Mouse (Mus musculus) CD4-positive helper T cell, adult 2 months (primary cell): ENCODE results near the gene Cdyl.

Experiments
- DNase-seq: peaks from one replicate; pipeline ENCODE4 v3.0.0-alpha.2; 2012; ENCODE audit warnings: low read depth, missing footprints, low spot score

Gene Cdyl

DNA sequence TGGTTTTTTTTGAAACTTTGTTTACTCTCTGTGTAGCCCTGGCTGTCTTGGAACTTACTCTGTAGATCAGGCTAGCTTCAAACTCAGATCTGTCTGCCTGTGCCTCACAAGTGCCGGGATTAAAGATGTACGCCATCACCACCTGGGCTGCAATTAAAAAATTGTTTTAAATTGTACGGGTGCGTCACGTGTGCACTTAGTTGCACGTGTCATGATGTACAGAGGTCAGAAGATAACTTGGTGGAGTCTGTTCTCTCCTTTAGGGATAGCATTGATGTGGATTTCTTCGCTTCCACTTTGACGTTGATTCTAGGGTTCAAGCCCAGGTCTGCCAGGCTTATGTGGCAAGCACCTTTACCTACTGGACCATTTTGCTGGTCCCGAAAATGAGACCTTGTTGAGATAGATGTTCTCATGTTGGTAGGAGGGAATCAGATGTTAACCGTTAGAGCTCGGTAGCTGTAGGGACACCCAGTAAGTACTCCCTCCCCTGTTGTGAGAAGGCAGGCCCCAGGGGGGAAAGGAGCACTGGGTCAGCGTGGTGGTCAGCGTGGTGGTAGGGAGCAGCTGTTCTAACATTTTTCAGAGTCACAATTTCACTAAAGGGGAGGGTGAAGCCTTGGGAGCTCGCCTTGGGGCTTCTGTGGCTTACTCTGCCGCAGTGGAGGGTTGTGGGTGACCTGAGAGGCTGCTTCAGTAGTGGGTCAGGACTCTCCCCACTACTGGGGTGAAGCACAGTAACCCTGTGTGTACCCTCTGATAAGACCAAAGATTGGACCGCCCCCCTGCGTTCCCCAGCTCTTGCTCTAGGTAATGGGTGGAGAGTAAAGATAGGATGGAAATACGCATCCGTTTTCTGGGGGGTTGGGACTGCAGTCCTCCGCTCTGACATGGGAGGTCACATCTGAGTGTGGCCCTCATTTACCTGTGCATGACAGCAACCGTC, 97.0 kb downstream of the Cdyl start:
- DNase-seq: no peak

DNA sequence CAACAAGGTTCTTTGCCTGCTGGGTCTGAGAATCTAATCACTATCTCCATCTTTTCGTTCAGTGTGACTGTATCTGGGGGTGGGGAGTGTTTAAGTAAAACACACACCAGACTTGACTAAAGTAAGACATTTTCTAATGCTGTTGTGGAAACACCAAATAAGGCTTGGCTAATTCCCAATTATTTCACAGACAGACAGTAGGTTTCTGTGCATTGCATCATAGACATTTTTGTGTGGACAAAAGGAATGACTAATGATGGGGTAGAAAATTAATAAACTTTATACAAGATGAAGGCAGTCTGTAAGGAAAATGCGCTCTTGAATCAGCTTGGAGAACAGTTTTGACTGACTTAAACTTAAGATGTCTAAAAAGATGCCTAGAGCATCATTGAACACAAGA, 100.7 kb downstream of the Cdyl start:
- no peak for DNase-seq

GRCm38 (mm10) chr13:35764559-35764958, 104.9 kb downstream of the Cdyl start:
- no peak for DNase-seq

DNA sequence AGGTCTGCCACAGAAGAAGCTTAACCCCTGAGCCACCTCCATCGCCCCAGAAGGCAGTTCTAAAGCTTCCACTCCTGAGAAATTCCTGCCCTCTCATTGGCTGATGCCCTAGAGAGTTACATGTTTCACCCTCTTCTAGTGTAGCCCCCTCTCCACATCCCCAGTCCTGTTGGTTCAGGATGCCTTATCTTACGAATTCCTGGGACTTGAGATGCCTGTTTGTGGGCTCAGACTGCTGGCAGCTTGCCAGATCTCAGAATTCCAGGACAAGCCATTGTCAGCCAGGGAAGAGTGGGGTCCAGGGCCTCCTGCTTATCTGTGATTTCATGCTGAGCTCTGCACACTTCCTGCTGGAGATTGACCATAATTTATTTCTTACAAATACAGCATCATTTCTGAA, 106.2 kb downstream of the Cdyl start:
- no peak for DNase-seq

DNA sequence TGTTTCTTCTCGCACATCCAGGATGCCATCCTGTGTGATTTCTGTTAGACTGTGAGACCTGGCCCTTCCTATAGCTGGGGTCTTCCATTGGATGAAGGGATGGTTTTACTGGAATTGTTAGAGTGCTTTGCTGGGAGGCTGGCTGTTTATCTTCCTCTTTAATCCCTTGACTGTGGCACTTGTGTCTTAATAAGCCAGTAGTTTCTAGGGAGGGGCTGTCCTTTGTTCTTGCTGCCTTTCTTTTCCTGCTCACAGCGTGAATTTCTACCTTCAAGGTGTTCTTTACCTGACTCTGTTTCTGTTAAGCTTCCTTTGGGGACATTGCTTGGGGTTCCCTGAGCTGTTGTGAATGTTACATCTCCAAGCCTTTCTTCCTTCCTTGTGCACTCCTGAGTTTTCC, 110.0 kb downstream of the Cdyl start:
- DNase-seq: no peak

DNA sequence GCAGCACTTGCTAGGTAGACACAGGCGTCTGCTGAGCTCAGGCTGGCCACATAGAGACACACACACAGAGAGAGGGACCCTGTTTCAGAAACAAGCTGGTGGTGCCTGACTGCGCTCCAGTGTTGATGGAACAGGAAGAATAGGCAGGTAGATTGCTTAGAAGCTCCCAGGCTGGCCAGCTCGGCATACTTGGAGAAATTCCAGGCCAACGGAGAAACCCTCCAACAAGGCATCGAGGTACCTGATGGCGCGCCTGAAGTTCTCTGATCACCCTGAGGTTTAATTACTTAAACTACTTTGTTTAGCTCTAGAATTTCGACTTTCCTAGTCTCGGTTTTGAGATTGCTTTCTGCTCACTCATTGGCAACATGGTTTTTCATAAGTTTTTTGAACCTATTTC, 110.8 kb downstream of the Cdyl start:
- DNase-seq: no peak

GRCm38 (mm10) chr13:35771968-35772382, 112.3 kb downstream of the Cdyl start:
- DNase-seq: peak; percentile 25

DNA sequence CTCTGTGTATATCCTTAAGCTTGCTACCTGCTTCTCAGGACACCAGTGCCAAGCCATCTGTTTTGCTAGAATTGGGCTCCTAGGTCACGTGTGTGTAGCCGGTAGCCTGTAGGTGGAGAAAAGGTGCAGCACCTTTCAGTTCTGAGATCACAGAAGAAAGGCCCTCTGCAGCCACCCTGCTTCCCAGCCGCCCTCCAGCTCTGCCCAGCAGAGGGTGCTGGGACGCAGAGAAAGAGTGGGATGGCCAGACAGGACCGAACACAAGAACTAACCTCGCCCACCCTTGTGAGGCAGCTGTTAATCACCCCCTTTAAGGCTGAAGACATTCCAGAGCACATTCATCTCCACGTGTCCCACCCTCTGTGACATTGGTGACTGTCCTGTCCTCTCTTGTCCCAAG, 114.1 kb downstream of the Cdyl start:
- DNase-seq: no peak

GRCm38 (mm10) chr13:35776123-35776522, 116.5 kb downstream of the Cdyl start:
- no peak for DNase-seq

GRCm38 (mm10) chr13:35780714-35781113, 121.1 kb downstream of the Cdyl start:
- no peak for DNase-seq

GRCm38 (mm10) chr13:35781755-35782154, 122.1 kb downstream of the Cdyl start:
- no peak for DNase-seq

DNA sequence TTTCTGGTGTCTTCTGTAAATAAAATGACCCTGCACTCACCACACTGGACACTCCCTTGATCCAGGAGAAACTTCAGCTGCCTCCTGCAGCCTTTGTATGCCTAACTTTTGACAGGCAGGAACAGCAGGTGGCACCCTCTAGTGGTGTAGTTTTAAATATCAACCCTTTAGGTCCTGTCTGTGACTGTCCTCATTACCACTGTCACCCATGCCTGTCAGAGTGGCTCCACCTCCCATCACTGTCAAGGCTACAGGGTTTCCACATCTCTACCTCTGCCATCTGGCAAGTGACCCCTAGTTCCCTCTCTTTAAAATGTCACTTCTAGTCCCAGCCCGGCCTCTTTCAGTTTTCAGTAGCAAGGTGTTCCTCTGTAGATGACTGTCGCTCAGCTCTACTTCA, 123.3 kb downstream of the Cdyl start:
- DNase-seq: peak; percentile 58

- no peak for DNase-seq
These were observed 123.9 kb downstream of the Cdyl start for GRCm38 (mm10) chr13:35783576-35783975.

DNA sequence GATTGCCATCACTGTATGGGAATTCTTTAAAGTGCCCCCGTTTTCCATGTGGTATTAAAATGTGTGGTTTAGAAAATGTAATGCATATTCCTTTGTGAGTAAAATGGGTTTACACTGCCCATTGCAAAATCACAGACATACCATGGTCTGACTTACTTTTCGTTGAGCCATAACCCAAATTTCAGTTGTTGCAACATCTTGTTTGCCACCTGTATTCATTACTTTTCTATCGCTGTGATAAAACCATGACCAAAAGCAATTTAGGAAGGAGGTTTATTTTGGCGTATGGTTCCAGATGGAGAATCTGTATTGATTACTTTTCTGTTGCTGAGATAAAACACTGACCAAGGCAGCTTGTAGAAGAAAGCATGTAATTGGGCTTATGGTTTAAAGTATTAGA, 124.6 kb downstream of the Cdyl start:
- DNase-seq: no peak

- DNase-seq: no peak
These were observed 125.8 kb downstream of the Cdyl start for GRCm38 (mm10) chr13:35785330-35785939.

- DNase-seq: no peak
These were observed 127.2 kb downstream of the Cdyl start for GRCm38 (mm10) chr13:35786726-35787399.

GRCm38 (mm10) chr13:35789577-35789976, 129.9 kb downstream of the Cdyl start:
- DNase-seq: no peak

DNA sequence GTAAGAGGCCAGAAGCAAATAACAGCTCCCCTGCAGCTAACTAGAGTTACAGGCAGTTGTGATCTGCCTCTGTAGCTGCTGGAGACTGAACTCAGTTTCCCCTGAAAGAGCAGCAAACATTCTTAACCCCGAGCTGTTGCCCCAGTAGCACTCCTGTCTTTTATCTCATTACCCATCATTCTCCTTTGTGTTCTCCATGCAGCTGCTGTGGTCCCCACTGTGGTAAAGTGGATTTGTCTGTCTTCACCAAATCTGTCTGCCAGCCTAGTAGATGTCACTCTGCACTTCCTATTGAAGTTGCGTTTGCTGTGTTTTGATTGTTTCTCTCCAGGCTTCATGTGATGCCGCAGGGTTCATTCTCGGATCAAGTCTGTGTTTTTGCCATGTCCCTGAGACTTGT, 130.8 kb downstream of the Cdyl start:
- no peak for DNase-seq

- no peak for DNase-seq
These were observed 134.7 kb downstream of the Cdyl start for GRCm38 (mm10) chr13:35794309-35794708.

DNA sequence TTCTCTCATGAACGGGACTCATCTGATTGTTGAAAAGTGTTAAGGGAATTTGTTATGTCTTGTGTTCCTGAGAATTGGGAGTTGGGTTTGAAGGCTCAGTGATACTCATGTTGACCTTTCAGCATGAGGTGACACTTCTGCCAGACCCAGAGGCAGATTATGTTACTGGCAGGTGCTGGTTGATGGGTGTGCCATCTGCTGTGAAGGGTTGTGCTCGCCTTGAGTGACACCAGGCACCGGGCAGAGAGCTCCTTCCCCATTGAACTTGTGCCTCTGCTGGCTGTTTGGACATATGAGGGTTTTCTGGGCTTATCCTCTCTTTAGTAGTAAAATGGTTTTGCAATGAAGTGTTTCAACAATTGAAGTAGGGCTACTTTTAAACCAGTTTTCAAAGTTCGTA, 135.1 kb downstream of the Cdyl start:
- DNase-seq: no peak

DNA sequence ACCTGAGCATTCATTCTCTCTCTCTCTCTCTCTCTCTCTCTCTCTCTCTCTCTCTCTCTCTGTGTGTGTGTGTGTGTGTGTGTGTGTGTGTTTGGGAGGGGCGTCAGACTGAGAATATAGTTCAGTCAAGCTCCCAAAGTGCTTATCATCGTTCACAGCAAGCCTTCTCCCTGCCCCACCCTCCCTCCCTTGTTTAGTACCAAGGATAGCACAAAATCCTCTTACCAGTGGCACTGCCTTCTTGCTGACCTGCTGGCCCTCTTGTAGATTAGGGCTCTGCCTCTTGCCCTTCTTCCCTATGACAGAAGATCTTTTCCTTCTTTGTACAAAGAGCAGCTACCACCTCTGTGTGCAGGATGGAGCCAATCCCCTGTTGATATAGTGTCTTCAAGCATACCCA, 136.3 kb downstream of the Cdyl start:
- no peak for DNase-seq

- no peak for DNase-seq
These were observed 136.7 kb downstream of the Cdyl start for GRCm38 (mm10) chr13:35796352-35796751.
